Mouse (Mus musculus) heart, embryonic 12.5 days (tissue): Measurements from ENCODE around the gene Tamm41. TPM values are rescaled to one million over a fixed set of nuclear protein-coding genes. Genes with fewer than 3 reads are reported as not detected.

ENCODE experiments used
- ATAC-seq: fragments of 200-750 bp; cut with Nextera tagmentation; 2 replicates; pipeline ENCODE4 v1.8.0; 2017; ENCODE audit warnings: moderate TSS enrichment, moderate library complexity; ENCODE audit not compliant: insufficient number of reproducible peaks, low FRiP score
- H3K27ac ChIP-seq: fragments of 300-500 bp; sonication (generic); 2 replicates; pipeline ENCODE4 v1.5.1; 2016; ENCODE audit warnings: mild to moderate bottlenecking, moderate library complexity; ENCODE audit not compliant: poor library complexity, severe bottlenecking
- H3K27me3 ChIP-seq: fragments of 300-500 bp; sonication (generic); replicated peaks from 2 replicates; pipeline ENCODE4 v1.6.1; 2016; ENCODE audit warnings: mild to moderate bottlenecking, moderate library complexity
- H3K36me3 ChIP-seq: fragments of 300-500 bp; sonication (generic); 2 replicates; pipeline ENCODE4 v1.6.1; 2016; ENCODE audit warnings: mild to moderate bottlenecking, moderate library complexity
- H3K4me1 ChIP-seq: fragments of 300-500 bp; sonication (generic); replicated peaks from 2 replicates; pipeline ENCODE4 v1.6.1; 2016; ENCODE audit warnings: mild to moderate bottlenecking
- H3K4me2 ChIP-seq: fragments of 300-500 bp; sonication (generic); 2 replicates; pipeline ENCODE4 v1.6.1; 2016; ENCODE audit warnings: mild to moderate bottlenecking, moderate library complexity
- H3K4me3 ChIP-seq: fragments of 300-500 bp; sonication (generic); 2 replicates; pipeline ENCODE4 v1.5.1; 2016; ENCODE audit warnings: mild to moderate bottlenecking
- H3K9ac ChIP-seq: fragments of 300-500 bp; sonication (generic); 2 replicates; pipeline ENCODE4 v1.6.1; 2016; ENCODE audit warnings: mild to moderate bottlenecking, moderate library complexity
- H3K9me3 ChIP-seq: fragments of 300-500 bp; sonication (generic); replicated peaks from 2 replicates; pipeline ENCODE4 v1.6.1; 2016; ENCODE audit warnings: mild to moderate bottlenecking, moderate library complexity
- WGBS: fragments of 180-500 bp; shearing (Covaris S2); methylation state at CpG from one replicate; pipeline ENCODE4 v1.1.7; 2016; 5-methylcytosine and 5-hydroxymethylcytosine counted together
- polyA plus RNA-seq: library from polyadenylated mRNA; unstranded; fragments of >200 nt; fragmentation: Nextera tagmentation; extraction: Ambion mirVana; gene quantifications from 2 replicates; pipeline ENCODE4 v1.2.1, GENCODE M21; 2016

Gene Tamm41
- polyA plus RNA-seq, 1 experiment from 2014 or later: 37.7 TPM

DNA sequence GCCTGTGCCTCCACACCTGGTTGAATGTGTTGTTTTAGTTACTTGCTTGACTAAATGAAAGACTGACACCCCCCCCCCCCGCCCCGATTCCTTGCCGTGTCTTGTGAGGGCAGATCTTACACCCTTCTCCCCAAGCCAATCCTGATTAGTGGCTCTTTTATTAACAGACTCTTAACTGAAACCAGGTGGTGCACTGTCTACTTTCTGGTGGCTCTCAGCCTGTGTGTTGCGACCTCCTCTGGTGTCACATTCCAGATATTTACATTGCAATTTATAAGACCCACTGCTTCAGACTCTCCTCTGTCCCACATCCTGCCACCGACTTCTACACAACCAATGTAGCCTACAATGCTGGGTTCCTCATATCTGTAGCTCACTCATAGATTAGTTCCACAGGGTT, 40.2 kb downstream of the Tamm41 start:
- WGBS: 70% methylated on average over 5 of the region's 5 CpGs
- Histone ChIP-seq H3K27ac (no peak overlapping the region), H3K27me3 (no peaks in the 10 kb centered on the region), H3K36me3 (peaks cover 10% of the 10 kb centered on the region), H3K4me2 (no peak overlapping the region), H3K4me3 (no peak overlapping the region), H3K4me1 (peaks cover 10% of the 10 kb centered on the region), H3K9me3 (no peaks in the 10 kb centered on the region; the same call in 1 of the 2 replicates), H3K9ac (no peak overlapping the region)
- no peak for ATAC-seq

DNA sequence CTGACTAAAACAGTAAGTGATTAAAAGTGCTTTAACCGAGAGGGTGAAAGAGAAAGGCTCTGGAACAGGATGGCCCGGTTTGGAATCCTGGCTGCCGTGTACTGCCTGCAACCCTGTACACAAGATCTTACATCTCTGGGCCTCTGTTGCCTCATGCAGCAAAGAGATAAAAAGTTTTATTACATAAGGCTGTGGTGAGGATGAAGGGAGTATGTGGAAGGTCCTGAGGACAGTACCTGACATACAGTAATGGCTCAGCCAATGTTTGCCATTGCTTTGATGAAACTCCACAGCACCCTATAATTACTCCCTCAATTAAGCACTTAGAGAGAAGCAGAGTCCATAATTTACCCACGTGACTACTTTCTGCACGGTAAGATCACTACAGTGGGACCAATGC, 40.8 kb downstream of the Tamm41 start:
- Histone ChIP-seq H3K9ac (no peak overlapping the region), H3K4me2 (no peak overlapping the region), H3K4me1 (peaks cover 10% of the 10 kb centered on the region), H3K27me3 (no peaks in the 10 kb centered on the region), H3K36me3 (peaks cover 10% of the 10 kb centered on the region), H3K9me3 (no peaks in the 10 kb centered on the region; the same call in 1 of the 2 replicates), H3K4me3 (no peak overlapping the region), H3K27ac (no peak overlapping the region)
- WGBS: 86% methylated on average over 5 of the region's 5 CpGs
- no peak for ATAC-seq

DNA sequence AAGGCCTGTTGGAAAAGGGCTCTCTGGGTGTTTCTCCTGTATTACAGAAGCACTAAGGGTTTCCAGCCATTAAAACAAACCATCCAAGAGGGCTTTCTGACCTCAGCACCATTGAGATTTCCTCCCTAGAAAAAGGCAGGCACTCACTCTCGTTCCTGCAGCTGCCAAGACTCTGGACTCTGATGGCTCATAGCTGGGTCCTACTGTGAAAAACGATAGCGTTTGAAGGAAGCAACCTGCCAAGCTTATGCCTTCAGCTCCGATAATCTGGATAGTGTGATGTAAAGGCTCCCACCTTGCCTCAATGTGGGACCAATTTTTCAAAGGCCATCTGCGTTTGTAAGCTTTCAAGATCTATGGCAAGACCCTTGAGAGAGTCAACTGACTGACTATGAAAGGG, 43.6 kb downstream of the Tamm41 start:
- Histone ChIP-seq H3K27me3 (no peaks in the 10 kb centered on the region), H3K27ac (no peak overlapping the region), H3K36me3 (no peaks in the 10 kb centered on the region), H3K4me1 (peaks cover 10% of the 10 kb centered on the region), H3K4me2 (no peak overlapping the region), H3K4me3 (no peak overlapping the region), H3K9ac (no peak overlapping the region), H3K9me3 (no peaks in the 10 kb centered on the region; the same call in 1 of the 2 replicates)
- ATAC-seq: no peak
- WGBS: 86% methylated on average over 5 of the region's 5 CpGs

DNA sequence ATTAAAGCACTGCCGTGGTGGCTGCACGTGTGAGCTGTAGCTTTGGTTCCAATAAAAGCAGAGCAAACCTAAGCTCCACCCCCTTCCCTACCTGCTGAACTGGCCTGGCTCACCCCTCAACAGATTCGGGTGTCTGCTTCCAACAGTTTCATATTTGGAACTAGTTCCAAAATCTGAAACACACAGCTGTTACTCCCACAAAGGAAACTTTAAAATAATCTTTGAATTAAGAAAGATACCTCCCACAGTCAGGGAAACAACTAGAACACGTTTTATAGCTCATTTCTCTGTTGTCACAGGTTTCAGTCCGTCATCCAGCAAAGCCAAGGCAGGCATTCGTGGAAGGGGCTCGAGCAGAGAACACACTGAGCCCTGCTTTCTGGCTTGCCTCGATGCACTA, 44.0 kb downstream of the Tamm41 start:
- ATAC-seq: no peak
- H3K9ac ChIP-seq: no peak overlapping the region
- no peaks in the 10 kb centered on the region for H3K36me3 ChIP-seq
- H3K4me3 ChIP-seq: no peak overlapping the region
- no peak overlapping the region for H3K4me2 ChIP-seq
- no peaks in the 10 kb centered on the region for H3K27me3 ChIP-seq
- H3K27ac ChIP-seq: no peak overlapping the region
- peaks cover 6% of the 10 kb centered on the region for H3K4me1 ChIP-seq
- WGBS: 77% methylated on average over 8 of the region's 8 CpGs
- H3K9me3 ChIP-seq: no peaks in the 10 kb centered on the region; the same call in 1 of the 2 replicates

DNA sequence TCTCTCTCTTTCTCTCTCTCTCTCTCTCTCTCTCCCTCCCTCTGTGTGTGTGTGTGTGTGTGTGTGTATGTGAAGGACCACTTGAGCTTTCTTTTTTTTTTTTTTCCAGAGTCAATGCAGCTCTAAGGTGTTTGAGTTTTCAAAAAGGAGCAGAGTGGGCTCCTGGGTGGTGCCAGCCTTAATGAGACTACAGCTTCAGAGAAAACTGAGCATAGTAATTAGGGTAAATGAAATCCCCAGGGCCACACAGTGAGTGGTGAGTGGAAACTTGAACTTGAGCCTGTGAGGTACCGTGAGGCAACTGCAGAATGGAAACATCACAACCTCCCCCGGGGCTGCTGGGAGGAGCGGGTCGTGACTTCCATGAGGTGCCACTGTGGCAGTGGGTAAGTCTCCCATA, 45.8 kb downstream of the Tamm41 start:
- WGBS: 87% methylated on average over 4 of the region's 4 CpGs
- Histone ChIP-seq H3K4me1 (no peaks in the 10 kb centered on the region), H3K4me2 (no peak overlapping the region), H3K9me3 (no peaks in the 10 kb centered on the region; the same call in 1 of the 2 replicates), H3K27ac (no peak overlapping the region), H3K36me3 (no peaks in the 10 kb centered on the region), H3K27me3 (no peaks in the 10 kb centered on the region), H3K4me3 (no peak overlapping the region), H3K9ac (no peak overlapping the region)
- ATAC-seq: no peak

DNA sequence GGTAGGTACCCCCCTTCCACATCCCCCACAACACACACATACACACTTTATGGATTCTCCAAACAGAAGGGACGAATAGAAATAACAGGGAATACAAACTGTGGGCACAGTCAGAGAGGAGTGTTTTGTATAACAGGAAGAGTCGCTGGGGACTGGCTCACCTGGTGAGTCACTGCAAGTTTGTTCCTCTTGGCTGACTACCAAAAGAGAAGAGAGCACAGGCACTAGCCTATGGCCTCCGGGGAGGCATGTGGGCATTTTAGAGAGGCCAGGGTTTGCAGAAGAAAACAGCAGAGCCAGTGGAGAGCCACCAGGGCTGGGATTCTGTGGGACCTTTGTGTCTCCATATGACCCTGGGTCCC, 49.1 kb downstream of the Tamm41 start:
- H3K9ac ChIP-seq: no peak overlapping the region
- no peak overlapping the region for H3K4me2 ChIP-seq

DNA sequence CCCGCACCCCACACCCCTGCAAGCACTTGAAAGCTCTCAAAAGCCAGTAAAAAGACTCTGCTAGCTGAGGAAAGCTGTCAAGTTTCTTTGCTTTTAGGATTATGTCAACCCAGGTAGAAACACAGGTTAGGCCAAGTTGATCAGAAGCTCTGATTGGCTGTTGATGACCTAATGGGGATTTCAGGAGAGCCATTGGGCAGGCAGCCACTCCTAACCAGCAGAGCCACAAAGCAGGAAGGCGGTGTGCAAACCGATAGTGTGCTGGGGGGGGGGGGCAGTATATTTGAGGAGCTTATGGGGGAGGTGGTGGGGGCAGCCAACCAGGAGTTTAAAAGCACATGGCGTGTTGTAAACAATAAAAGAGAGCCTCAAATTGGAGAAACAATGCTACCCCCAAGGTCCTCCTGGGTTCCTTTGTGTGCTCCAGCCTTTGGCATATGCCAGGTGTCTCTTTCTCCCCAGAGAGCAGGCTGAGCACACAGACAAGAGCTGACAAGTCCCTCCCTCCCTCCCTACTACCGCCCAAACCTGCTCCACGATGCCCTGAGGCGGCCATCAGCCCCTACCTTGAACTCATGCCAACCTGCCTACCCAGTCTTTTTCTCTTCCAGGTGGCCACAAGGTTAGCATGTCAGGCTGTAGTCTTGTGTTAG, 49.6 kb downstream of the Tamm41 start:
- Histone ChIP-seq H3K27ac (no peak overlapping the region), H3K27me3 (0 out of 2 replicates have a peak, but pooled peaks cover 4% of the 10 kb centered on the region), H3K4me2 (no peak overlapping the region), H3K36me3 (no peaks in the 10 kb centered on the region), H3K4me3 (no peak overlapping the region), H3K4me1 (no peaks in the 10 kb centered on the region), H3K9me3 (no peaks in the 10 kb centered on the region), H3K9ac (no peak overlapping the region)
- no peak for ATAC-seq
- 77% methylated on average over 7 of the region's 7 CpGs for WGBS

More for the DNA sequence above, 49.1 kb downstream of the Tamm41 start:
- H3K36me3 ChIP-seq: no peaks in the 10 kb centered on the region
- no peak overlapping the region for H3K4me3 ChIP-seq
- ATAC-seq: no peak
- H3K27ac ChIP-seq: no peak overlapping the region
- H3K9me3 ChIP-seq: no peaks in the 10 kb centered on the region
- no peaks in the 10 kb centered on the region for H3K4me1 ChIP-seq
- WGBS: 59% methylated on average over 3 of the region's 3 CpGs
- 0 out of 2 replicates have a peak, but pooled peaks cover 4% of the 10 kb centered on the region for H3K27me3 ChIP-seq

DNA sequence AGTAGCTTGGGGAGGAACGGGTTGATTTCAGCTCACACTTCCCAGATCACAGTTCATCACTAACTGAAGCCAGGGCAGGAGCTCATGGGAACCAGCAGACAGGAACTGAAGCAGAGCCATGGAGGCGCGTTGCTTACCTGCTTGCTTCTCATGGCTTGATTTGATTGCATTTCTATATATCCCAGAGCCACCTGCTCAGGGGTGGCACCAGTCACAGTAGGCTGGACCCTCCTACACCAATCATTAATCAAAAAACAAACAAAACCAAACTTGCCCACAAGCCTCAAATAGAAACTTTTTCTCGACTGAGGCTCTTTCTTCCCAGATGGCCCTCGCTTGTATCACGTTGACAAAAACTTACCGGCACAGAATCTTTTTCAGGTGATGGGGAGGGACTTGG, 55.0 kb downstream of the Tamm41 start:
- Histone ChIP-seq H3K4me2 (no peak overlapping the region), H3K27ac (no peak overlapping the region), H3K27me3 (peaks cover 13% of the 10 kb centered on the region; the same call in 1 of the 2 replicates), H3K9me3 (no peaks in the 10 kb centered on the region), H3K9ac (no peak overlapping the region), H3K36me3 (no peaks in the 10 kb centered on the region), H3K4me3 (no peak overlapping the region), H3K4me1 (no peaks in the 10 kb centered on the region)
- WGBS: 73% methylated on average over 7 of the region's 7 CpGs
- no peak for ATAC-seq

DNA sequence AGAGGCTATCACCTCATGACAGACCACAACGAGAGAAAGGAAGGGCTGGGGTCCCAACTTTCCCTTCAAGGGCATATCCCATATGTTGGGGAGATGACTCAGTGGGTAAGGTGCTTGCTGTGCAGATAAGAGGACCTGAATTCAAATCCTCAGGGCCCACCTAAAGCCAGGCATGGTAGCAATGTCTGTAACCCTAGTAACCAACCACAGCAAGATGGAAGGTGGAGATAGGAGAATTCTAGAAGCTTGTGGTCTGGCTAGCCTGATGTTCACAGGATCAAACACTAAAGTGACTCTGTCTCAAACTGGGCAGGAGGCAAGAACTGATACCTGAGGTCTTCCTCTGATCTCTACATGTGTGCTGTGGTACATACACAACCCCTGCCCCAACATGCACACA, 58.0 kb downstream of the Tamm41 start:
- Histone ChIP-seq H3K27me3 (peaks cover 9% of the 10 kb centered on the region; the same call in 1 of the 2 replicates), H3K9ac (no peak overlapping the region), H3K4me2 (no peak overlapping the region), H3K4me1 (no peaks in the 10 kb centered on the region), H3K27ac (no peak overlapping the region), H3K4me3 (no peak overlapping the region), H3K36me3 (no peaks in the 10 kb centered on the region), H3K9me3 (no peaks in the 10 kb centered on the region)
- 40% methylated on average over 1 of the region's 1 CpGs for WGBS
- no peak for ATAC-seq

DNA sequence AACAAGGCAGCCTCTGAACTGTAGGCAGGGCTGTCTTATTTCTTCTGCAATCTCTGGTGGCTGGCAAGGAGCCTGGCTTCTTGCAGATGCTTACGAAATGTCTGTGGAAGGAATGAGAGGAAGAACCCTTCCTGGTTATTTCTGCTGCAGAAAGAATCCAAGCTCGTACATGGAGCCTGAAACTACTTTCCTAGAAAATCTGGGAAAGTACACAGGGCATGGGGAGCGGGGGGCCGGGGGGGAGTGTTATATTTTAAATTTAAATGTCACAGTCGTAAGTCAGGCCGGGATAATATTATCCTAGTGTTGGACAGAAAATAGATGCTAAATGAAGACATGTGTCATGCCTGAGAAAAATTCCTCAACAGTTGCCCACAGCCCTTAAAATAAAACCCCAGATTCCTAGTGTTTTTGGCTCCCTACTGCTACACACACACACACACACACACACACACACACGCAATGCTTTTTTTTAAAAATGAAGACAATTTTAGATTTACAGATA, 60.7 kb downstream of the Tamm41 start:
- no peak for ATAC-seq
- Histone ChIP-seq H3K36me3 (no peaks in the 10 kb centered on the region), H3K4me1 (no peaks in the 10 kb centered on the region), H3K4me3 (no peak overlapping the region), H3K27ac (no peak overlapping the region), H3K9me3 (no peaks in the 10 kb centered on the region), H3K9ac (no peak overlapping the region), H3K27me3 (peaks cover 13% of the 10 kb centered on the region; the same call in 1 of the 2 replicates), H3K4me2 (no peak overlapping the region)
- 74% methylated on average over 7 of the region's 7 CpGs for WGBS

DNA sequence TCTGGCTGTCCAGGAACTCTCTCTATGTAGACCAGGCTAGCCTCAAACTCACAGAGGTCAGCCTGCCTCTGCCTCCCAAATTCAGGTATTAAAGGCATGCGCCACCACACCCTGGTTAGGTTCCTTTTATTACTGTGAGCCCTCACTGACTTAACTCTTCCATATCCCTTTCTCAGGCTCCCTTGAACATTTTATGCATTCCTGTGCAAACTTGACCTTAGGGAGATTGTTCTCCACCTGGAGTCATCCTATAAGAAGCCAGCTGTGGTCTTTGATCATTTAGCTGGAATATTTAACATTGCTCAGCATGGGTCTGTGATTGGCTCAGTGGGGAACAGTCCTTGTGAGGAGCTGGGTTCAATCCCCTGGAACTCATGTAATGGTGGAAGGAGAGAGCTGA, 63.3 kb downstream of the Tamm41 start:
- Histone ChIP-seq H3K4me2 (no peak overlapping the region), H3K36me3 (no peaks in the 10 kb centered on the region), H3K4me1 (no peaks in the 10 kb centered on the region), H3K27ac (no peak overlapping the region), H3K9me3 (peaks cover 4% of the 10 kb centered on the region; the same call in 1 of the 2 replicates), H3K9ac (no peak overlapping the region), H3K27me3 (peaks cover 19% of the 10 kb centered on the region), H3K4me3 (no peak overlapping the region)
- ATAC-seq: no peak
- 95% methylated on average over 1 of the region's 1 CpGs for WGBS

DNA sequence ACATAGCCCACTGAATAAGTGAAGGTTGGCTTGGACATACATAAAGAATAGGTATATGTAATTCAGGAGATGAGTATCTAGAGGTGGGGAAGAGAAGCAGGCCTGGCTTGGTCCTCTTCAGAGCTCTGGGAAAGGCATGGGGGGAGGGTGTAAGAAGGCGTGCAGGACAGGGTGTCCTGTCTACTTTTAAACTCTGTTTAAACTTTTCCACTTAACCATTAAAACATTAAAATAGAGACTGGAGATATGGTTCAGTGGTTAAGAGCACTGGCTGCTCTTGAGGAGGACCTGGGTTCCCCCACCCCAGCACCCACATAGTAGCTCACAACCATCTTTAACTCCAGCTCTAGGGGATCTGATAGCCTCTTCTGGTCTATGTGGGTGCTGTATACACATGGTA, 64.7 kb downstream of the Tamm41 start:
- Histone ChIP-seq H3K9me3 (peaks cover 4% of the 10 kb centered on the region; the same call in 1 of the 2 replicates), H3K27me3 (peaks cover 19% of the 10 kb centered on the region), H3K4me3 (no peak overlapping the region), H3K4me2 (no peak overlapping the region), H3K4me1 (no peaks in the 10 kb centered on the region), H3K36me3 (no peaks in the 10 kb centered on the region), H3K9ac (no peak overlapping the region), H3K27ac (no peak overlapping the region)
- 57% methylated on average over 1 of the region's 1 CpGs for WGBS
- ATAC-seq: no peak
